Mouse (Mus musculus) hindlimb bud, embryonic 11.5 days (tissue): ENCODE data around the gene Tank.

Experiments used
- DNase-seq: peaks from one replicate; pipeline ENCODE4 v3.0.0-alpha.2; 2012; ENCODE audit warnings: low read depth, low spot score; ENCODE audit errors: extremely low spot score

The Tank gene

DNA sequence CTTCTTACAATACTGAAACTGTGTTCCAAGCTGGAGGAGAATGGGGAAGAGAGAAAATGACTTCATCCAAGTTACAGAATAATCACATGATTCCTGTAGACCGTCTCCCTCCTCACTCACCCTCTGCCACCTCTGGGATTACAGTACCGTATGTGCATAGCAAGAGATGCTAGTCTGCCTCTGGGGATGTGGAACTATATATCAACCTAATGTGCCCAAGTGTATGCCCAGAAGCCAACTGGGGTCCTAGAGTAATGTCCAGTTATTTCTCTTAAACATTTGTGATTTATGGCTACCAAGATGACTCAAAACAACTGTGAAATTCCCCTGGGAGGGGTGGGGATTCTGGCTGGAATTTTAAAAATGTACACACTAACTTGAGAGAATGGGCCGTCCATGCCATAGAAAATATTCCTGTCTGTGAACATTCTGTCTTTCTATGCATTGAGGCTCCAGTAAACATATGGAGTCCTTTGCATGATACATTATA lies 1.2 kb downstream of the Tank start:
- no peak for DNase-seq

DNA sequence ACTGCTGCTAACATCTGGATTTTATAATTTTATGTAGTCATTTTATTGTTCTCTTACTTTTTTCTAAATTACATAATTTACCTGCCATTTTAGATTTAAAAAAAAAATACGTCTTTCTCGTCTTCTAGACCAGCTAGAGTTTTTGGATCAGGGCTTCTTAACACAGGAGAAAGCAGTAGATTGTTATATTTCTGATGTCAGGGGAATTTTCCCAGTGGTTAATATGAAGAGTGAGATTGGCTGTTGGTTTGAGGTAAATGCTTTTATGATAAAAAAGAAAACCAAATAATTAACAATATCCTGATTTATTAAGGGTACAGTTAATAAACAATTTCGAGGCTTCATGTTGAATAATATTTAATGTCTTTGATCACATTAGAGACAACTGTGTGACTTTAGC lies 1.7 kb downstream of the Tank start:
- no peak for DNase-seq

DNA sequence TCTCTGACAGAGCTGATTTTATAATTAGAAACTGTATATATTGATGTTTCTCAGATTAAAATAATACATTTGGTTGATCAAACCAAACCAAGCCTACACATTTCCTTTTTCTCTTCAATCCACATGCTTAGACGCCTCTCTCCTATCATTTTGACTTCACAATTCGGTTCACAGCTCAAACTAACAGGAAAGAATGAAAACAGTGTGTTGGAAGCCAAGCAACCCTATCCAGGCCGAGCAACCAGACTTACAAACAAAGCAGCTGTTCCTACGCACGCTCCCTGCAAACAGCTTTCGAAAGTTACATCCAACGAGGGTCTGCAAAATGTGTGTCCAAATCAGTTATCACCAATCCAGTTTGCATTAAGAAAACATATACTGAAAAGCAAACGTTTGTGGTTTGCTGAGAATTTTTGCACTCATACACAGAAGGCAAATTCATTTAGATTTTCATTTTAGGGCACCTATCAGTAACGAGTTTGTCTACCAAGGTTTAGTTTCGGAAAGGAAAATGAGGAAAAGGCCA lies 2.2 kb downstream of the Tank start:
- DNase-seq: no peak

DNA sequence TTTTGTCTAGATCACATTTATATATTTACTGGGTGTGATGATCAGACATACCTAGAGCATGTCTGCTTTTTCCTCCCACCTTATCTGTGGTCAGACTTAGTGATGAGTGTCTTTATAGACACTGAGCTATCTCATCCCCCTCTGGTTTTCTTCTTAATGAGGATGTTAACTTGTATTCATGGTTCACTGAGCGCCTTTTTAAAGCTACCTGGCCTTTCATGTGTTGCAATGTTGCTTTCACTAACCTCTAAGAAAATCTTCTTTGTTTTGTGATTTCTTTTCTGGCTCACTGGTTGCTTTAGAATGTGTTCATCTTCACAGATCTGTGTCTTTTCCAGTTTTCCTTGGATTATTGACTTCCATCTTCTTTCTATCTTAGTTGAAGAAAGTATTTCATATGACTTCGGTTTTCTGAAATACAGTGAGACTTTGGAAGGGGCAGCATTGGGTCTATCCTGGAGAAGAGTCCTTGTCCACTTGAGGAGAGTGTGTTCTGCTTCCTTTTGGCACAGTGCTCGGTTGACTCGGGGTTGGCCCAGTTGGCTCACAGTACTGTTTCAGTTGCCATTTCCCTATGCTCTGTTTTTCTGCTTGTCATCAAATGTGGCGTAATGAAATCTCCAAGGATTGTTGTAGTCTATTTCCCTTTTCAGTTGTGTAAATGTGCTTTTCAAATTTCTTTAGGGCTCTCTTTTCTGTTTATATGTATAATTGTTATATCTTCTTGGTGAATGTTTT lies 4.4 kb downstream of the Tank start:
- no peak for DNase-seq

DNA sequence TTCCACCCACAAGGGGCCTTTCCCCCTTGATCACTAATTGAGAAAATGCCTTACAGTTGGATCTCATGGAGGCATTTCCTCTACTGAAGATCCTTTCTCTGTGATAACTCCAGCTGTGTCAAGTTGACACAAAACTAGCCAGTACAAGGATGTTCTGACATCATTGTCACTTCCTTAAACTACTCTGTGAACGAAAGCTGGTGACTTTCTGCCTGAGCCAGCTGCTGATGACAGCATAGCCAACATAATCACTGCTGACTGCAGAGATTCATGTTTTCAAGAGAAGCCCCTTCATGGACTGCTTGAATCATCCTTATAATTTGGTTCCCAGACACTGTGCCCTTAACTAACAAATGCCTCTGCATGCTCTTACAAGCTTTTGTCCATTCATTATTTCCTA lies 7.1 kb downstream of the Tank start:
- no peak for DNase-seq

DNA sequence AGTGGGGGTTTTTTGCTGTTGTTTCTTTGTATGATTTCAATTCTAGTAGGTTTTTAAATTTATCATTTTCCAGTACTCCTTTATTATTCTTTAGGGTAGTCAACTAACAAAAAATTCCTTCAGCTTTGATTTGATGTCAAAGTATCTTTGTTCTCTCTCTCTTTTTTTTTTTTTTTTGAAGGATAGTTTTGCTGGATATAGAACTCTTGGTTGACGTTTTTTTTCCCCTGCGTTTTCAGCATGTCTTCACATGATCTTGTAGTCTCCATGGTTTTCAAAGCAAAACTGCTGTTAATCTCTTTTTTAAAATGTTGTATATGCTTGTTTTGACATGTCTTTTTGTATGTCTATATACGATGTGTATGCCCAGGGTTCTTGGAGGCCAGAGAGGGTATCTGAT lies 7.8 kb downstream of the Tank start:
- no peak for DNase-seq

DNA sequence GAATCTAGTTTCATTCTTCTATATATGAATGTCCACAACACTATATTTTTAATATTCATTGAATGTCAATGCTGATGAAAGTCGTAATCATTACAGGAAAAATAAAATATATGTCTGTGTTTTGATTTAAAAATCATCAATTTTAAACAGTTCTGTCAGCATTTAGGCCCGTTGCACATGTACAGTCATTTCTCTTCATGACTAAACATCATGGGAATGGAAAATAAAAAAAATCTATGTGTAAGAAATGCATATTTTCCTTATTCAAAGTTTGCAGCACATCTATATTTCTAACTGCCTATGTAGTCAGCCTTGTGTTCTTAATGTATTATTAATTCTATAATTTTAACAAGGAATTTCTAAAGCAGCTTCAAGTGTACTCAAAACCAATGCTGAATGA lies 12.4 kb downstream of the Tank start:
- DNase-seq: no peak

DNA sequence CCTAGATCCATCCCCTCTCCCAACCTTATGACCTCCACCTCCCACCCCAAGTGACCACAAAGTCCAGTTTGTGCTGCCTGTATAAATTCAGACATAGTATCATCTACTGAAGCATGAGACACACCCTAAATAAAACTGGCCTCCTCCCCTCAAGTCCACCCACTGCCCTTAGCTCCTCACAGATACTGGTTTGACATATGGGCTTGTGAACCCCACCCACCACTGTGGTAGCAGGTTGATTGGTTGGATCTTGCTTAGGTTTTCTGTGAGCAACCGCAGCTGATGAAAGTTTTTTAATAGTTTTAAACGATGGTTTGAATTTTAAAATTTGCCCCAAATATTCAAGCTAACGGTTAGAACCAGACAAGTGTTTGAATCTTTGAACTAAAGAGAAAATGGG lies 13.7 kb downstream of the Tank start:
- DNase-seq: no peak

DNA sequence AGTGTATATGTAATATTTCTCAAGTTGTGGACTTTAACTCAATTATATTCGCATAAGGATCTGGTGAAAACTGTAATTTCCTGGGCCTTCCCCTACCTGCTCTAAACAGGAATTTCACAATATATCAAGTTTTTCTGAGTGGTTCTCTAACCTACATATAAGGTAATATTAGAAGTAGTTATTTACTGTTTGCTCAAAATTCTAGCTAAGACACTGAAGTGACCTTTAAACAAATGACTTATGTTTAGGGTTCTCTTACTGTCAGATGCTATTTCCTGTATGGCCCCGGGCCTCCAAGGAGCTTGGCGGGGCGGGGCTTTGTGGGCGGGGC lies 14.3 kb downstream of the Tank start:
- no peak for DNase-seq

DNA sequence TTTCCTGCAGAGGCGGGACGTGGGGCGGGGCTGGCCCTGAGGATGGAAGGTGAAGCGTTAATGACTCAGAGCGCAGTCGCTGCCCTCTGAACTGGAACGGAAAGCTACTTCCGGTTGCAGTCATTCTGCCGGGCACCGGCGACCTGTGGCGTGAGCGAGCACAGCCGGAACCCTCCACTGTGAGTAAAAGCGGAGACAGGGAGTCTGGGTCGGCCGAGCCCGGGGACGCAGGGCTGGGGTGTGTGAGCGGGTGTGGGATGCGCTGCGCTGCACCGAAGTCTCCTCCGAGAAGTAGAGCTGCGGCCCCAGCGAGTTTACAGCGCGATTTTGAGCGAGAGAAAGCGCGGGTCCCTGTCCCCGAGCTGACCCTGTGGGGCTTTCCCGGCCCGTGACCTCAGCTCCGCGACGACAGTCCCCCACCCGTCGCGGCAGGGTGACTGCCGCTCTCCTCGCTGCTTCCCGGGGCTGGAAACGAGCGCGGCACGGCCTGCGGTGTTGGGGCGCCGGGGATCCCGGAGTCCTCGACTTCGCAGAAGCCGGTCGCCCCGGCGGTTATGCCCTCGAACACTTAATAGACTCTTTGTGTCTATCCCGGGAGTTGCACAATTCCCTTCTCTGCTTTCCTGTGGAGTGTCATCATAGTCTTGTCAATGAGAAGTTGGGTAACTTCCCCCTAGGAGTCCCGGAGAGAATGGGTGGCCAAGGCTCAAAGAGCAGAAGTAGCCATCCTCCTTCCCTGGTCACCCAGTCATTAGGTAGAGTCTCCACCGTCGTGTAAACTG lies 14.8 kb downstream of the Tank start:
- peak; percentile 71 for DNase-seq

DNA sequence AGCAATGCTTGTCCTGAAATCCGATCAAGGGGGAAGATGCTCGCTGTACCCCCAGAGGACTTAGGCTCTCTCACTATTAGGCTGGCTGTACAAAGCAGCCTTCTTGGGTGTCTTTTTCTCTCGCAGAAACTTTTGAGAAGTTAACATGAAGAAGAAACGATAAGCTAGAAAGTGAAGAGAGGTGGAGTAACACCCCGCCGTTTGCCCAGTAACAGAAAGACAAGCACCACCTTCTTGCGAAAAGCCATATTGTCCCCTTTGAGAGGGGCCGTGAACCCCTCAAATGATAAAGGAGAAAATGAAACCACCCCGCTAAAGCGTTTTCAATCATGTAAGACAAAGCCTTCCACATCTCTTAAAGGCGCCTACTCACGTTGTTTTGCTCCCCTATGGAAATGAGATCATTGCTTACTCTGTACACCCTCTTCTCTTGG lies 15.5 kb downstream of the Tank start:
- DNase-seq: no peak

DNA sequence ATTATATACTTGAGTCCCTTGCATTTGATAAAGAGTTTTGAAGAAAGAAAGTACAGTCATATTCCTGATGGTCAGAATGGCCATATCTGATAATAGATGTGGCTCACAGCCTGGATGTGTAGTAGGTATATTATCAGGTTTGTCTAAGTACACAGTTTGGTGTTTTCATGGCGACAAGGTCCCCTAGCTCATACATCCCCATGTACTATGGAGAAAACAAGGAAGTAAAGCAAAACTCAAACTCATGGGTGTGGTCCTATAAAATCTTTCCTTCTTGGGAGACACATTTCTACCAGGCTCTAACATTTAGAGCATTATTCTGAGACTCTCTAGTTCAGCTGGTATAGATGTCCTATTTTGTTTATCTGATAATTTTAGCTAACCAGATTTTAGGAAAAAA lies 21.3 kb downstream of the Tank start:
- no peak for DNase-seq

DNA sequence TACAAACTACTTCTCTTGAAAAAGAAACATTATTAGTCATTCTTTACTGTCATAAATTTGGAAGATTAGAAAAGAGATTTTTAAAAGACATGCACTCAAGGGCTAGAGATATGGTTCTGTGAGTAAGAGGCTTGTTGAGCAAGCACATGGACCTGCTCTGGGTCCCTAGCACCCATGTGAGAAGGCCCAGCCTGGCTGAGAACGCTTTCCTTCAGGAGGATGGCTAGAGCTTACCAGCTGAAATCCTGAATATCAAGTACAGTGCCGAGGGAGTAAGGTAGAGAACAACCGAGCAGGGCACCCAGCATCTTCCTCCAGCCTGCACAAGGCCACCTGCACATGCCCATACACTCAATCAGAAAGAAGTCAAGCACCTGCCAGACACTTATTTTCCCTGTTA lies 25.1 kb downstream of the Tank start:
- DNase-seq: no peak

DNA sequence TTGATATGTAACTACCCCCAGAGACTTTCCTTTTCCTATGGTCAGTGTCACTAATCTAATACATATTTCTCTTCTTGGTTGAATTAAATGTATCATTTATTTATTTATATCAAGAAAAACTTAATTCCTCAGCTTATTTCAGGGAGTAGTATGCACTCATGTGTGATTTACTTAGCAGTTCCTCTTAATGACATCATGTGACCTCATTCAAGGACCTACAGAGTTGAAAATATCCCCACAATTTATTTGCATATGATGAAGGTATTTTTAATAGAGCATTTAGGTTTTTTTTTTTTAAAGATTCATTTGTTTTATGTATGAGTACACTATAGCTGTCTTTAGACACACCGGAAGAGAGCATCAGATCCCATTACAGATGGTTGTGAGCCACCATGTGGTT lies 28.6 kb downstream of the Tank start:
- no peak for DNase-seq

DNA sequence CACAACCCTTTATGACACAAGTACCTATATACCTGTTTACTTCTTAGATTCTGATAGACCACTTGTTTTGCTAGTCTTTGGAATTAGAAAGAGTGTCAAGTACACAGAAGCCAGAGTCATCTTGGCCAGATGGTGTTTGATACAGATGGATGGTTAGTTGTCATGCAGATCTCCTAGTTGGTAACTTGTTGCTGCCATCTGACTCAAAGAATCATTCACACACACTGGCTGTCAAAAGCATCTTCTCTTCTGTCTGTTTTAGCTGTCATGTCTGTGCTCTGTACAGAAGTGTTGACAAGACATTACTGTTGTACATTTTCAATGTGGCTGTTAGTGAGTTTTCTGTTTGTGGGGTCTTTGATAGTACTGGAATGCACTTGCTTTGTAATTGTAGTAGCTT lies 45.6 kb downstream of the Tank start:
- DNase-seq: no peak

DNA sequence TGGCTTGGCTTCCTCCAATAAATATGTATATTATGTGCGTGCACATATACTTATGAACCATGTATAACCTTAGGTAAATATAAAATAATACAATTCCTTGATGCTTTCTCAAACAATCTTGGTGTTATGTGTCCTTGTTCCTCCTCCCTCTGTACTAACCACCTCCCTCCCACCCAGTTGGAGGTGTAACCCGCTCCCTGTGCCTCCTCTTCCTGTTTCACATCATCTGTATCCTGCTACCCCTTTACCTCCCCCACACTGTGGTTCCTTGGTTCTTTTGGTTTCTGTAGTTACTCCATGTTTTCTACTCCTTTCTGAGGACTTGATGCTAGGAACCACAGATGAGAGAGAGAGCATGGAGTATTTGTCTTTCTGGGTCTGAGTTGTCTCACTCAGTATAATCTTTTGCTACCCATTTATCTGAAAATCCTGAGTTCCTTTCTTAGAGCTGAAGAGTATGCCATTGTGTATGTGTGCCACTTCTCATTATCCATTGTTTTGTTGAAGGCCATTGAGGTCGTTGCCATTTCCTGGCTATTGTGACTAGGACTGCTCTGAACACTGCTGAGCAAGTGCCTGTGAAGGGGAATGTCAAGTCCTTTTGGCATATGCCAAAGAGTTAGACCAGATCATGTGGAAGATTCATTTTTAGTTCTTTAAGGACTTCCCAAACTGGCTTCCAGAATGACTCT lies 52.6 kb downstream of the Tank start:
- no peak for DNase-seq

DNA sequence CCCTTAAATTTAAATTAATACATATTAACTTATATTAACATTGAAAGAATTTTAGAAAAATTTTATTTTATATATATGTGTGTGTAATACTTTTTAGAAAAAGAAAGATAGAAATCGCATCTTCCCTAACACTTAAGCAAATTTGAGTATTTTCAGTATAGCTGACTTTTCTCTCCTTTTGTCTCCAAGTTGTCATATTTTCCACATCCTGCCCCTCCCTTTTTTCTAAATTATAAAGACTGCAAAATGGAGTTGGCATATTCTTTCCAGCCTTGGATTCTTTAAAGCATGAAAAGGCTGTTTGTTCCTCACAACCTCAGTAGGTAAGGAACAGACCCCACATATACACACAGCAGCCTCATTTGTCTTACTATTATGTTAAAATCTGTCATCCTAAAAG lies 56.7 kb downstream of the Tank start:
- DNase-seq: no peak

DNA sequence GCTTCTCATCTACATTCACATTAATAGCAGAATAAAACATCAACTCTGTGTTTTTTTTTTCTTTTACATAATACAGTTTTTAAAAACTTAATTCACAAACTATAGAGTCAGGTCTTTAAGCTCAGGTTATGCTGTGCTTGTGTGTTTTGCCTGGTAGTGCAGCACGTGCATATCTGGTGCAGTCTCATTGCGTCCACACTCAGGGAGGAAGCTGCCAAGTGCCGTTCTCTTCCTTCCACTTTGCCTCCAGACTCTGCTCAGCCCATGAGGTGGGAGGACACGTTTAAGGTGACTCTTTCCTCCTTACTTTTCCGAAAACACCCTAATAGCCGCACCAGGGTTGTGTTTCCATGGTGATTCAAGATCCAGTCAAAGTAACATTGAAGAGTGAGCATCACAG lies 59.8 kb downstream of the Tank start:
- DNase-seq: no peak

DNA sequence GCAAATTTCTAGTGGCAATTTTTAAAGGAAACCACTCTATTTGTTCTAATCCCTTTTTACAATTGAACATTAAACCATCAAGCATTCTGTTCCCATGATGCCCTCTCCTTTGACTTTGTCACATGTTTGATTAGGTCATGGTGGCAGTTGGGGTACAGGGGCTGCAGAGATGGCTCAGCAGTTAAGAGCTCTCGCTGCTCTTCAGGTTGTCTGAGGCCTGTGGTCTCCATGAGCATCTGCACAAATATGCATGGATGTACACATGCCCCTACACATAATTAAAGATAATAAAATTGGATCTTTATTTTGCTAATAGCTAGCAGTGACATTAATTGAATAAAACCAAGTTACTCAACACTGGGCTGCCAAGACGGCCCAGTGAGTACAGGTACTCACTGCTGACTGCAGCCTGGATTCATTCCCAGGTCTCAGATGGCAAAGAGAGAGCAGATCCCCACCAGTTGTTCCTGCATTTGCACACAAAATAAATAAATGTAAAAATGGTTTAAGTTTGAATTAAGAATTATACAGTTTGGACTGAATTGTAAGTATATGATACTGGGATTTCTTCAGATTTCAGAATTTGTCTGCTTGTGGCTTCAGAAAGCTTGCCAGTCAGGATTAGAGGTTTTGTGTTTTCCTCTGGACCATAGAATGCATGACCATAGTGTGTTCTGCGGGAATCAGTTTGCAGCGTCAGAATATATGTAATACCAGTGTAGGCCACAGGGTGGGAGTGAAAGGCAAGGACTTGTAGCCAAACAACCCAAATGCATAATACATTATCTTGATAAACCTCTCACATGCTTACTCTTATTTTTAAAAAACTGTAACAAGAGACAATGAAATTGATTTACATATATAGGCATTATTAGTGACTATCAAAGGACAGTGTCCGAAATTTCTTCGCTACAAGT lies 64.3 kb downstream of the Tank start:
- DNase-seq: no peak

DNA sequence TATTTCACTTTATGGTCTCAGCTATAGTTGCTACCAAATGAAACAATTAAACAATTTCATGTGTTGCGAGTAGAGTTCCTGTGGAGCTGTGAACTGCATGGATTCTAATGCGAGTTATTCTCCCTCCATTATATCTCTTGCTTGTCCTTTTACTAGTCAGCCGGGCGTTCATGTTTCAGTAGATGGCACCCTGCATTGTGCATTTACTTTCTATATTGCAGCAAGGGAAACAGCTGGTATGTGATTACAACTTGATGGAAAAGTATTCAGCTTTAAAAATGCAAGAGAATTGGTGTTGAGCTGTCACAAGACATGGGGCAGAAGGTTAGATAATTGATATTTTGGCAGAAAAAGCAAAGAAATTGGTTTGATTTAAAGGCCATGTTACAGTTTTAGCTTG lies 72.8 kb downstream of the Tank start:
- DNase-seq: no peak

DNA sequence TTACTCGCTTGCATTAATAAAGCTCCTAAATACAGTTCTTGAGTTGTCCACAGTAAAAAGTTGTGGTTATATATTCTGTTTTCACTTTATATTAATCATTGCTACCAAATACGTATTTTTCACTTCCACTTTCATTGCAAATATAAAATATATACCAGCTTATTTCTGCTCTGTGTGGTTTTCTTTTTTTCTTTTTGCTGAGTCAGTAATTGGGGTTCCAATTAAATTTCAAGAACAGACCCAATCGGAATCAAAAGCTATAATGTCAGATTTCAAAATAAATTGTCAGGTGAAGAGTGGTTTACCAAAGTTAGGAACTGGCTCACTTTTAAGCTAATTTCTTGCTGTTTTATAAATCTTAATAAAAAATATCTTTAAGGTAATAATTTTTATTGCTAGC lies 73.3 kb downstream of the Tank start:
- no peak for DNase-seq
